Mouse (Mus musculus) layer of hippocampus, adult 11-12 months (tissue): Measurements from ENCODE around the gene Ndufs3.

Experiments
- DNase-seq: peaks from one replicate; pipeline ENCODE4 v3.0.0; 2022; ENCODE audit warnings: low spot score

The Ndufs3 gene

DNA sequence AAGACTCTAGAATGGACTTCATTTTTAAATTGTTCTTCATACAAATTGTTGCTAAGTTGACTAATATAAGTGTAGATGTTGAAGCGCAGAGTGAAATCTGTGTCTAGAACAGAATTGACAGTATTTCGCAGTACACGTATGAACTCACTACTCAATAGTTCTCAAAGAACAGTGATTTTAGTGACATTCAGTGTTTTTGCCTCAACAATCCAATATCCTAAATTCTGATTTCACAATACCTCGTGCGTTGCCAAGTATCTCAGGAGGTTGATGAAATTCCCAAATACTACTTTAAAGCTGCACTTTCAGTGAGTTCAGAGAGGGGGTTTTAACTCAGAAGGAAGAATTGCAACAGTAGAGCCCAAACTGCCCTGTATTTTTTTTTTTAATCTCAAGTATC lies 56.3 kb downstream of the Ndufs3 start:
- DNase-seq, result no peak

DNA sequence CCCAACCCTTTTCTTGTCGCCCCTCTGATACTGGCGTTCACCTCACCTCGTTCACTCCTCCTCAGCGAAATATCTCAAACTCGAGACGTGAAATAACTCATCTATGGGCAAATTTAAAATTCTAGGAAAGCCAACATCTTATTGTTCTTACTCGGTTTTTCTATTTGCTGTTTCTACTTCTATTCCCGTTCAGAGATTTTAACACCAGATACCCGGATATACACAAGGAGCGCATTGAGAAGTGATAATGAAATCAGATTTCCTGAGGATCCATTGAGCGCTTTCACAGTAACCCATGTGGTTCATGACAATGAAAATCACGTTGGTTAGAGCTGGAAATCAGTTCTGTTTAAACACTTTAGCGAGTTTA lies 57.0 kb downstream of the Ndufs3 start:
- no peak for DNase-seq

DNA sequence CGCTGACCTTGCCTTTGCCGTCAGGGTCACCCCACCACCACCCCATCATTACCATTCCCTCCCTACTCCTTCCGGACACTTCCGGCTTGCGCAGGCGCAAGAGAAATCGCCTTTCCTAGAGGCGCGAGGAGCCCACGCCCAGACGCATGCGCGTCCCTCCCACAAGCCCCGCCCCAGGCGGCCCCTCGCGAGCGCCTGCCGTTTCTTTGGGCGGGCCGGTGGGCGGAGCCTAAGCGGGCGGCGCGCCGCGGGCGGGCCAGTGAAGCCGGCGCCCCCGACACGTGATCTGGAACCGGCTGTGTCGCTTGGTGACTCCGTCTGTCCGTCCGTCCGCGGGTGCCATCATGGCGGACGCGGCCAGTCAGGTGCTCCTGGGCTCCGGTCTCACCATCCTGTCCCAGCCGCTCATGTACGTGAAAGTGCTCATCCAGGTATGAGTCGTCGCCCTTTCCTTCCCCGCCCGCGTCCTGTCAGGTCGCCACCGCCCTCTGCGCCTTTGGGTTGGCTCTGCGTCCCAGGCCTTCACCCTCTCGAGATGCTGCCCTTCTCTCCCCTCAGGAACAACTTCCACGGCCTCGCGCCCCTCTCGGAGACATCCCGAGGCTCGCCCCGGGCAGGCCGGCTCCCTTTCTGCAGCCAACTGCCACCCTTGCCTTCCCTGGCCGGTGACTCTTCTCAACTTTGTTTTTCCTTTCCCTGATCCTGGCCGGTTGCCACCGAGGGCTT lies 57.5 kb downstream of the Ndufs3 start, which contains the start of gene Mtch2:
Mtch2 (plus strand) TSS at position 201 of the 726 bp plus-strand sequence.
- peak; percentile 98 for DNase-seq

DNA sequence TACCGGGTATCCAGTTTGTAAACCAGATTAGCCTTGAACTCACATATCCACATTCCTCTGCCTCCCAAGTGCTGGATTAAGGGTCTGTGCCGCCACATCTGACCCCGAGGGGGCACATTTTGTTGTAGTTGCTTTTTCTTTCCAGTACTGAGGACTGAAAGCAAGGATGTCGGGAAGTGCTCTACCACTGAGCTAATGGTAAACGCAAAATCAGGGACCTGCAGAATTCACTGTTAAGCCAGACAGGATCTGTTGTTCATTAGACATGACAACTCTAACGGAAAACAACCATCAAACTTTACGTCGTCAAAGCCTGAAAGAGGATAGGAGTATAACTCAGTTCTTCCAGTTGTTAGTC lies 58.1 kb downstream of the Ndufs3 start:
- no peak for DNase-seq

DNA sequence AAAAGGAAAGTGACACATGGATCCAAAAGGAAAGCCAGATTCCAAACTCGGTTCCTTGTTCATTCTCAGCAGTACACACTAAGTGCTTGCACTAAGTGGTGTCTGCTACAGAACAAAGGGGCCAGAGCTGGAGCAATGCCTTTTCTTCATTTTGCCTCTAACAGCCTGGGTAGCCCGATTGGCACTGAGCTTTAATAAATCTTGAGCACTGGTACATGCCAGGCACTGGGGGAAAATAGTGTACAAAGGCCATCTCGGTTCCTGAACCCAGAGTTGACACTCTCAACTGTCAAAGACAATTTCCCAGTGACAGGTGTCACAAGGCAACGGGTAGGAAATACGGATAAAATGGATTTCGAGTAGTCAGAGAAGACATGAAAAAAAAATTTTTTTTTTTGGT lies 58.5 kb downstream of the Ndufs3 start:
- no peak for DNase-seq

DNA sequence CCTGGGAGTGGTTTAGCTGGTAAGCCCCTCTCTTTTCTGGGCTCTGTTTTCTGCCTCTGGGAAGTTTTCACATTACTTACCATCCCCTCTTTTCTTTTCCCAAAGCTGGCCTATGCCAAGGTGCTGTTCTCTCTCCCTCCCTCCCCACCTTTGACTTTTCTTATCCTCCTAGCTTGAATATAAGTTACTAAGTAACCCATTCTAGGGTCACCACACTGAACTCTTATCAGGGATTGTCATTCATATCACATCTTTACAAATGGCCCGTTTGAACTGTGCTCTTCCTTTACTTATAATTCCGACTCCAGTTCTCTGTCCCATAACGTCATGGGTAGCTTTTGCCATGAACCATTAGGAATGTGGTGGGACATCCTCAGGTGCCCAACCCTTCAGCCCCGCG lies 59.4 kb downstream of the Ndufs3 start:
- DNase-seq, result no peak
